Mouse (Mus musculus): ENCODE measurements around the gene Uggt1. TPM values are rescaled to one million over a fixed set of nuclear protein-coding genes. Genes with fewer than 3 reads are reported as not detected.

The Uggt1 gene
- polyA plus RNA-seq, 1 experiment, result 77.5 TPM

DNA sequence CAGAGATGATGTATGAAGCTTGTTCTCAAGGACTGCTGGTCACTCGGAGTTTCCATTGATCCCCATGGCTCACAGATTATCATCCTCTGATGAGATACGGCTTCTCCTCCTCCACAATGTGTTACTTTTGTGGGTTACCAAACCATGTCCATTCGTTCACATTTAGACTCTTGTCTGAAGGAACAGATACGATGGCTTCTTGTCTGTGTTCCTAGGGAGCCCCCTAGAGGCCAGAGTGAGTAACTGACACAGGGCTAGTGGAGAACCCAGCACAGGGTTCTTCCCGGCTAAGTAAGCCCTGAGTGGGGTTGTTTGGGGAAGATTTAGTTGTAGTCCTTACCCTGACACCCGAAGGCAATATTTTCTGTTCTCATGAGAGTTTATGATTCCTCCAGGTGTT lies 8.3 kb upstream of the Uggt1 start:
- H3K9me3 ChIP-seq (replicated peaks; ENCODE audit: control insufficient read depth, insufficient read depth, low read length, poor library complexity, severe bottlenecking), result no peaks in the 10 kb centered on the region
- no peaks in the 10 kb centered on the region for H3K27me3 ChIP-seq (ENCODE audit: control insufficient read depth, insufficient read depth, low read length, poor library complexity, severe bottlenecking)
- TF ChIP-seq CTCF (IDR thresholded peaks at IDR 0.05; ENCODE audit: low read depth, low read length), result peak; percentile 58
- TF ChIP-seq EP300 (IDR thresholded peaks at IDR 0.05; ENCODE audit: insufficient read depth, low read depth, low read length), result no peak
- H3K4me3 ChIP-seq (ENCODE audit: low read depth, low read length), result no peak overlapping the region
- H3K27ac ChIP-seq (ENCODE audit: insufficient read depth, low read length), result no peak overlapping the region
- H3K9ac ChIP-seq (ENCODE audit: low read depth, poor library complexity, severe bottlenecking), result no peak overlapping the region
- H3K4me1 ChIP-seq (ENCODE audit: control insufficient read depth, insufficient read depth, low read length), result peaks cover 2% of the 10 kb centered on the region
- no peaks in the 10 kb centered on the region for H3K36me3 ChIP-seq (ENCODE audit: control insufficient read depth, insufficient read depth, low read length, poor library complexity, severe bottlenecking)

DNA sequence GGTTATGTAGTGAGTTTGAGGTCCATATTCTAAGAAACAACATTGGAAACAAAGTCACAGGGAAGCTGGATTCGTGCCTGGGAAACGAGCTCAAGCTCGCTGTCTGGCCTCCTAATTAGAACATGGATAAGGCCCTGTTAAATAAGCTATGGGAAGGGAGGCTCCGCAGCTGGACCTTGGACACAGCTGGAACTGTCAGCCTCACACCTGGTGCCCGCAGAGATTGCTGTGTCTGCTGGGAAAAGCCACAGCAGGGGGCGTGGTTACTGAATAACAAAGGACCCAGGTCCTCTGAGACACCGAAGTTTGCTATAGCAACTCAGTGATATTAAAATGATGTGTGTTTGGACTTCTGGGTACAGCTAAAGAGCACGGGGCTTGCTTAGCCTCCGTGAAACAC lies 6.9 kb upstream of the Uggt1 start:
- peak; percentile 62; the same call in 1 of the 2 replicates for TF ChIP-seq EP300 (IDR thresholded peaks at IDR 0.05; ENCODE audit: insufficient read depth, low read depth, low read length)
- TF ChIP-seq CTCF (IDR thresholded peaks at IDR 0.05; ENCODE audit: low read depth, low read length), result no peak
- no peak overlapping the region for H3K9ac ChIP-seq (ENCODE audit: low read depth, poor library complexity, severe bottlenecking)
- no peak overlapping the region for H3K4me3 ChIP-seq (ENCODE audit: low read depth, low read length)
- no peaks in the 10 kb centered on the region for H3K36me3 ChIP-seq (ENCODE audit: control insufficient read depth, insufficient read depth, low read length, poor library complexity, severe bottlenecking)
- H3K9me3 ChIP-seq (replicated peaks; ENCODE audit: control insufficient read depth, insufficient read depth, low read length, poor library complexity, severe bottlenecking), result no peaks in the 10 kb centered on the region
- no peaks in the 10 kb centered on the region for H3K27me3 ChIP-seq (ENCODE audit: control insufficient read depth, insufficient read depth, low read length, poor library complexity, severe bottlenecking)
- peaks cover 4% of the 10 kb centered on the region for H3K4me1 ChIP-seq (ENCODE audit: control insufficient read depth, insufficient read depth, low read length)
- H3K27ac ChIP-seq (ENCODE audit: insufficient read depth, low read length), result no peak overlapping the region

DNA sequence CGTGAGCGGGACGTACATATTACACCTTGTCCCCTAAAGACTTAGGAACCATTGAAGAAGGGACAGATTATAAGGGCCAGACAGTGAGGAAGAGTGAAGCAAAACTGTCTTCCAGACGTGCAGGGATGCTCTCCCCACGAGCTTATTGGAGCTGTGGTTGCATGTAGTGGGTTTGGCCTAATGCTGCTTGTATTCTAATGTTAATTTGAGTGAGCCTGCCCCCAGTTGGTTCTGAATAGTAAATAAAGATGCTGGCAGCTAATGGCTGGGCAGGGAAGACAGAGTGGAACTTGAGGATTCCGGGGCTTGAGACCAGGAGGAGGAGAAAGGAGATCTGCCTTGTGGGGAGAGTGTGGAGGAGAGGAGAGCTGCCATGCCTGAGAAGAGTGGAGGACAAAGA lies 2.2 kb upstream of the Uggt1 start:
- TF ChIP-seq CTCF (IDR thresholded peaks at IDR 0.05; ENCODE audit: low read depth, low read length) (no peak), EP300 (IDR thresholded peaks at IDR 0.05; ENCODE audit: insufficient read depth, low read depth, low read length) (no peak), POLR2A (IDR thresholded peaks at IDR 0.05; ENCODE audit: insufficient read depth, low read length) (no peak)
- Histone ChIP-seq H3K4me1 (ENCODE audit: control insufficient read depth, insufficient read depth, low read length) (peaks cover 4% of the 10 kb centered on the region), H3K9me3 (replicated peaks; ENCODE audit: control insufficient read depth, insufficient read depth, low read length, poor library complexity, severe bottlenecking) (no peaks in the 10 kb centered on the region), H3K36me3 (ENCODE audit: control insufficient read depth, insufficient read depth, low read length, poor library complexity, severe bottlenecking) (no peaks in the 10 kb centered on the region), H3K27ac (ENCODE audit: insufficient read depth, low read length) (no peak overlapping the region), H3K27me3 (ENCODE audit: control insufficient read depth, insufficient read depth, low read length, poor library complexity, severe bottlenecking) (no peaks in the 10 kb centered on the region), H3K4me3 (ENCODE audit: low read depth, low read length) (no peak overlapping the region), H3K9ac (ENCODE audit: low read depth, poor library complexity, severe bottlenecking) (no peak overlapping the region)

DNA sequence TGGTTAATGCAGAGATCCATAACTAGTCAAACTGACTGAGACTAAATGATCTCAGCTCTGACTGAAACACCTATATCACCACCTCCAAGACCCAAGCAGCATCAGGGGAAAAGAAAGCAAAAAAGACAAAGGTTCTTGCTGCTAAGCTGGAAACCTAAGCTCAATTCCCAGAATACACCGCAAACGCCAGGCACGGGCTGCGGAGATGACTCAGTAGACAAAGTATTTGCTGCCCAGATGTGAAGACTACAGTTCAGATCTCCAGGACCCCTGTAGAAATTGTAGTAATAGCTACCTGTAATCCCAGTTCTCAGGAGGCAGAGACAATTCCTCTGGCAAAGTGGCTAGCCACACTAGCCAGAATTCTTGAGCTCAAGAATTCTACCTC lies 302 bp upstream of the Uggt1 start:
- no peaks in the 10 kb centered on the region for H3K27me3 ChIP-seq (ENCODE audit: control insufficient read depth, insufficient read depth, low read length, poor library complexity, severe bottlenecking)
- TF ChIP-seq CTCF (IDR thresholded peaks at IDR 0.05; ENCODE audit: low read depth, low read length), result no peak
- TF ChIP-seq POLR2A (IDR thresholded peaks at IDR 0.05; ENCODE audit: insufficient read depth, low read length), result no peak
- no peak overlapping the region for H3K27ac ChIP-seq (ENCODE audit: insufficient read depth, low read length)
- peaks cover 4% of the 10 kb centered on the region for H3K4me1 ChIP-seq (ENCODE audit: control insufficient read depth, insufficient read depth, low read length)
- H3K9me3 ChIP-seq (replicated peaks; ENCODE audit: control insufficient read depth, insufficient read depth, low read length, poor library complexity, severe bottlenecking), result no peaks in the 10 kb centered on the region
- no peaks in the 10 kb centered on the region for H3K36me3 ChIP-seq (ENCODE audit: control insufficient read depth, insufficient read depth, low read length, poor library complexity, severe bottlenecking)
- H3K9ac ChIP-seq (ENCODE audit: low read depth, poor library complexity, severe bottlenecking), result no peak overlapping the region
- no peak overlapping the region for H3K4me3 ChIP-seq (ENCODE audit: low read depth, low read length)

DNA sequence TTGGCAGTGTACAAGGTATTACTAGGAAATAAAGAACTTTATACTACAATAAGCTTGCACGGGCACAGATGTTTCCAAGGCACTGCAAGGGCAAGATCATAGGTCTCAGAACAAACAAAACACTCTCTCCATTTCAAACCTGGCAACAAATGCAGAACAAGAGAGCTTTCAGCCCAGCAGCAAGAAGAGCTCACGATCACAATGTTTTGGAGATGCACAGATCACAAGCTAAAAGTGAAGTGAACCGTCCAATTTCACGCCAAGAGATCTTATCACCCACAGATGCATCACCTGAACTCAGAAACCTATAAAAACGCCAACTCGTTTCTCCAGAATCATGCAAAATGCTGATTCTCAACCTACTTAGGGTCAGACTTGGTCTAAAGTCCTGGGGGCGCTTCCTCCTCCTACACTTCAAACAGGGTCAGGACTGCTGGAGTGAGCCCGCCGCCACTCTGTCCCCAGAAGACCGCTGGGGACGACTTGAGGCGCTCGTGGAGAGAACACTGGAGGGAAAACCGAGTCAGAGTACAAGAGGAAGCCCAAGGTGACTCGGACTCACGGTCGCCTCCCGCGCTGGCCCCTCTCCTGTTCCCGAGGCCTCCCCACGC lies 968 bp downstream of the Uggt1 start:
- Histone ChIP-seq H3K27ac (ENCODE audit: insufficient read depth, low read length) (no peak overlapping the region), H3K4me3 (ENCODE audit: low read depth, low read length) (peak overlapping the region; percentile 98), H3K27me3 (ENCODE audit: control insufficient read depth, insufficient read depth, low read length, poor library complexity, severe bottlenecking) (no peaks in the 10 kb centered on the region), H3K36me3 (ENCODE audit: control insufficient read depth, insufficient read depth, low read length, poor library complexity, severe bottlenecking) (no peaks in the 10 kb centered on the region), H3K9me3 (replicated peaks; ENCODE audit: control insufficient read depth, insufficient read depth, low read length, poor library complexity, severe bottlenecking) (no peaks in the 10 kb centered on the region), H3K9ac (ENCODE audit: low read depth, poor library complexity, severe bottlenecking) (peak overlapping the region; percentile 90), H3K4me1 (ENCODE audit: control insufficient read depth, insufficient read depth, low read length) (peaks cover 6% of the 10 kb centered on the region)
- TF ChIP-seq POLR2A (IDR thresholded peaks at IDR 0.05; ENCODE audit: insufficient read depth, low read length) (no peak), CTCF (IDR thresholded peaks at IDR 0.05; ENCODE audit: low read depth, low read length) (no peak), EP300 (IDR thresholded peaks at IDR 0.05; ENCODE audit: insufficient read depth, low read depth, low read length) (no peak)

DNA sequence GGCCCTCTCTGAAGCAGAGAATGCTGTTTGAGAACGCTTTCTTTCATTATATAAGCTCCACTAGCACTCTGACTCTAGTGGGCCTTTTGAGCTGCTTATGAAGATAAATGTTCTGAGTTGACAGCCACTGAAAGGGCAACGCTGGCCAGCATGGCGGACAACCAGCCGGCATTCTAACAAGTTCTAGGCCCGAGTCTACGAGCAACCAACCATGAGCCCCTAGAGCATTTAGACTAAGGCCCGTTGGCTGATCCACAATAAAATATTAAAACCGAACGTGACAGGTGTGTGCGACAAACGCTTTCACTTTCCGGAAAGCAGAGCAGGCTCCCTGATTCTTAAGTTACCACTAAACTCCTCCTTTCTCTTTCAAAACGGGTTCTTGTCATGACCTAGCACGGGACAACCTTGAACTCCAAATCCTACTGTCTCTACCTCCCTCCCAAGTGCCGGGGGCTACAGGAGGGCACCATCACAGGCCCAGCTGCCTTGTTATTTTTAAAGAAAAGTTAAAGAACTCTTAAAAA lies 2.6 kb downstream of the Uggt1 start:
- Histone ChIP-seq H3K4me1 (ENCODE audit: control insufficient read depth, insufficient read depth, low read length) (peaks cover 6% of the 10 kb centered on the region), H3K36me3 (ENCODE audit: control insufficient read depth, insufficient read depth, low read length, poor library complexity, severe bottlenecking) (no peaks in the 10 kb centered on the region), H3K27me3 (ENCODE audit: control insufficient read depth, insufficient read depth, low read length, poor library complexity, severe bottlenecking) (no peaks in the 10 kb centered on the region), H3K9ac (ENCODE audit: low read depth, poor library complexity, severe bottlenecking) (no peak overlapping the region), H3K9me3 (replicated peaks; ENCODE audit: control insufficient read depth, insufficient read depth, low read length, poor library complexity, severe bottlenecking) (no peaks in the 10 kb centered on the region), H3K27ac (ENCODE audit: insufficient read depth, low read length) (no peak overlapping the region), H3K4me3 (ENCODE audit: low read depth, low read length) (no peak overlapping the region)
- TF ChIP-seq EP300 (IDR thresholded peaks at IDR 0.05; ENCODE audit: insufficient read depth, low read depth, low read length), result no peak
- TF ChIP-seq POLR2A (IDR thresholded peaks at IDR 0.05; ENCODE audit: insufficient read depth, low read length), result no peak
- no peak for TF ChIP-seq CTCF (IDR thresholded peaks at IDR 0.05; ENCODE audit: low read depth, low read length)
